Mouse (Mus musculus): ENCODE measurements around the gene Pkd2l1. TPM values are rescaled to one million over a fixed set of nuclear protein-coding genes. Genes with fewer than 3 reads are reported as not detected.

The Pkd2l1 gene
- polyA plus RNA-seq (2014; fragmentation: Nextera tagmentation; extraction: Ambion mirVana): not detected in 2 replicates

GRCm38 (mm10) chr19:44192342-44192741 is at the start of gene Pkd2l1:
Gene Pkd2l1, minus strand, starts transcription at chr19:44192442.
- no peak within 1 kb of the TSS for H3K27ac ChIP-seq (ENCODE audit: low read depth, low read length)
- H3K4me3 ChIP-seq (ENCODE audit: low read depth, low read length): no peak within 1 kb of the TSS
- 29% methylated on average over 3 of the region's 3 CpGs for WGBS
- H3K4me2 ChIP-seq: no peak within 1 kb of the TSS
- no peak for ATAC-seq (replicated peaks; ENCODE audit: low FRiP score)
- peaks cover 1% of the 10 kb centered on the region; the same call in 1 of the 2 replicates for H3K4me1 ChIP-seq (replicated peaks; ENCODE audit: control insufficient read depth, insufficient read depth, low read length)
- no peak within 1 kb of the TSS for H3K9ac ChIP-seq (ENCODE audit: low read depth, low read length)
- no peak for DNase-seq (ENCODE audit: low spot score)
- H3K36me3 ChIP-seq (ENCODE audit: control insufficient read depth, insufficient read depth, low read length): no peaks in the 10 kb centered on the region
- no peaks in the 10 kb centered on the region for H3K9me3 ChIP-seq (ENCODE audit: control insufficient read depth, low read length)
- peaks cover 5% of the 10 kb centered on the region; the same call in 1 of the 2 replicates for H3K27me3 ChIP-seq (replicated peaks; ENCODE audit: control insufficient read depth, insufficient read depth, low read length)

GRCm38 (mm10) chr19:44238906-44239305 is 46.7 kb upstream of the Pkd2l1 start:
- H3K27ac ChIP-seq (ENCODE audit: low read depth, low read length): no peak overlapping the region
- H3K36me3 ChIP-seq (ENCODE audit: control insufficient read depth, insufficient read depth, low read length): no peaks in the 10 kb centered on the region
- no peak overlapping the region for H3K4me3 ChIP-seq (ENCODE audit: low read depth, low read length)
- H3K4me1 ChIP-seq (replicated peaks; ENCODE audit: control insufficient read depth, insufficient read depth, low read length): no peaks in the 10 kb centered on the region
- DNase-seq (ENCODE audit: low spot score): no peak
- H3K9me3 ChIP-seq (ENCODE audit: control insufficient read depth, low read length): no peaks in the 10 kb centered on the region
- no peak overlapping the region for H3K4me2 ChIP-seq
- H3K27me3 ChIP-seq (replicated peaks; ENCODE audit: control insufficient read depth, insufficient read depth, low read length): peaks cover 14% of the 10 kb centered on the region
- whole genome bisulfite sequencing: 73% methylated on average over 2 of the region's 2 CpGs
- no peak for ATAC-seq (replicated peaks; ENCODE audit: low FRiP score)
- no peak overlapping the region for H3K9ac ChIP-seq (ENCODE audit: low read depth, low read length)

GRCm38 (mm10) chr19:44237471-44238006 is 45.3 kb upstream of the Pkd2l1 start:
- no peaks in the 10 kb centered on the region for H3K4me1 ChIP-seq (replicated peaks; ENCODE audit: control insufficient read depth, insufficient read depth, low read length)
- no peak overlapping the region for H3K9ac ChIP-seq (ENCODE audit: low read depth, low read length)
- no peak overlapping the region for H3K4me3 ChIP-seq (ENCODE audit: low read depth, low read length)
- H3K9me3 ChIP-seq (ENCODE audit: control insufficient read depth, low read length): no peaks in the 10 kb centered on the region
- H3K27me3 ChIP-seq (replicated peaks; ENCODE audit: control insufficient read depth, insufficient read depth, low read length): peaks cover 14% of the 10 kb centered on the region
- peak; percentile 35 for DNase-seq (ENCODE audit: low spot score)
- WGBS: 10% methylated on average over 19 of the region's 19 CpGs
- H3K4me2 ChIP-seq: peak overlapping the region; percentile 45
- ATAC-seq (replicated peaks; ENCODE audit: low FRiP score): no peak
- no peak overlapping the region for H3K27ac ChIP-seq (ENCODE audit: low read depth, low read length)
- H3K36me3 ChIP-seq (ENCODE audit: control insufficient read depth, insufficient read depth, low read length): no peaks in the 10 kb centered on the region

GRCm38 (mm10) chr19:44231608-44232151 is 39.4 kb upstream of the Pkd2l1 start:
- WGBS: 55% methylated on average over 4 of the region's 4 CpGs
- peaks cover 16% of the 10 kb centered on the region for H3K27me3 ChIP-seq (replicated peaks; ENCODE audit: control insufficient read depth, insufficient read depth, low read length)
- ATAC-seq (replicated peaks; ENCODE audit: low FRiP score): no peak

GRCm38 (mm10) chr19:44230212-44230611 is 38.0 kb upstream of the Pkd2l1 start:
- no peak for ATAC-seq (replicated peaks; ENCODE audit: low FRiP score)
- DNase-seq (ENCODE audit: low spot score): no peak
- peaks cover 18% of the 10 kb centered on the region for H3K27me3 ChIP-seq (replicated peaks; ENCODE audit: control insufficient read depth, insufficient read depth, low read length)
- H3K36me3 ChIP-seq (ENCODE audit: control insufficient read depth, insufficient read depth, low read length): no peaks in the 10 kb centered on the region
- no peak overlapping the region for H3K4me2 ChIP-seq
- no peak overlapping the region for H3K4me3 ChIP-seq (ENCODE audit: low read depth, low read length)
- no peaks in the 10 kb centered on the region for H3K9me3 ChIP-seq (ENCODE audit: control insufficient read depth, low read length)
- H3K27ac ChIP-seq (ENCODE audit: low read depth, low read length): no peak overlapping the region
- no peak overlapping the region for H3K9ac ChIP-seq (ENCODE audit: low read depth, low read length)
- no peaks in the 10 kb centered on the region for H3K4me1 ChIP-seq (replicated peaks; ENCODE audit: control insufficient read depth, insufficient read depth, low read length)
- WGBS: 63% methylated on average over 3 of the region's 3 CpGs

More at GRCm38 (mm10) chr19:44231608-44232151, 39.4 kb upstream of the Pkd2l1 start:
- no peak for DNase-seq (ENCODE audit: low spot score)
- no peak overlapping the region for H3K4me3 ChIP-seq (ENCODE audit: low read depth, low read length)
- H3K36me3 ChIP-seq (ENCODE audit: control insufficient read depth, insufficient read depth, low read length): no peaks in the 10 kb centered on the region
- no peaks in the 10 kb centered on the region for H3K4me1 ChIP-seq (replicated peaks; ENCODE audit: control insufficient read depth, insufficient read depth, low read length)
- H3K9me3 ChIP-seq (ENCODE audit: control insufficient read depth, low read length): no peaks in the 10 kb centered on the region
- no peak overlapping the region for H3K9ac ChIP-seq (ENCODE audit: low read depth, low read length)
- no peak overlapping the region for H3K4me2 ChIP-seq
- no peak overlapping the region for H3K27ac ChIP-seq (ENCODE audit: low read depth, low read length)

GRCm38 (mm10) chr19:44229776-44230175 is 37.5 kb upstream of the Pkd2l1 start:
- DNase-seq (ENCODE audit: low spot score) (no peak), ATAC-seq (replicated peaks; ENCODE audit: low FRiP score) (no peak)
- no peak overlapping the region for H3K4me2 ChIP-seq
- no peaks in the 10 kb centered on the region for H3K4me1 ChIP-seq (replicated peaks; ENCODE audit: control insufficient read depth, insufficient read depth, low read length)
- H3K4me3 ChIP-seq (ENCODE audit: low read depth, low read length): no peak overlapping the region
- H3K27ac ChIP-seq (ENCODE audit: low read depth, low read length): no peak overlapping the region
- no peak overlapping the region for H3K9ac ChIP-seq (ENCODE audit: low read depth, low read length)
- peaks cover 21% of the 10 kb centered on the region for H3K27me3 ChIP-seq (replicated peaks; ENCODE audit: control insufficient read depth, insufficient read depth, low read length)
- 69% methylated on average over 2 of the region's 2 CpGs for WGBS
- H3K9me3 ChIP-seq (ENCODE audit: control insufficient read depth, low read length): no peaks in the 10 kb centered on the region
- no peaks in the 10 kb centered on the region for H3K36me3 ChIP-seq (ENCODE audit: control insufficient read depth, insufficient read depth, low read length)

- 48% methylated on average over 5 of the region's 5 CpGs for WGBS
- Histone ChIP-seq H3K4me3 (ENCODE audit: low read depth, low read length) (no peak overlapping the region), H3K4me1 (replicated peaks; ENCODE audit: control insufficient read depth, insufficient read depth, low read length) (no peaks in the 10 kb centered on the region), H3K27ac (ENCODE audit: low read depth, low read length) (no peak overlapping the region), H3K9ac (ENCODE audit: low read depth, low read length) (no peak overlapping the region), H3K9me3 (ENCODE audit: control insufficient read depth, low read length) (no peaks in the 10 kb centered on the region), H3K4me2 (no peak overlapping the region), H3K27me3 (replicated peaks; ENCODE audit: control insufficient read depth, insufficient read depth, low read length) (peaks cover 14% of the 10 kb centered on the region), H3K36me3 (ENCODE audit: control insufficient read depth, insufficient read depth, low read length) (no peaks in the 10 kb centered on the region)
- DNase-seq (ENCODE audit: low spot score) (no peak), ATAC-seq (replicated peaks; ENCODE audit: low FRiP score) (no peak)
Observed at GRCm38 (mm10) chr19:44225728-44226127, 33.5 kb upstream of the Pkd2l1 start.

- ATAC-seq (replicated peaks; ENCODE audit: low FRiP score) (no peak), DNase-seq (ENCODE audit: low spot score) (no peak)
- Histone ChIP-seq H3K36me3 (ENCODE audit: control insufficient read depth, insufficient read depth, low read length) (no peaks in the 10 kb centered on the region), H3K27me3 (replicated peaks; ENCODE audit: control insufficient read depth, insufficient read depth, low read length) (peaks cover 2% of the 10 kb centered on the region), H3K27ac (ENCODE audit: low read depth, low read length) (no peak overlapping the region), H3K4me1 (replicated peaks; ENCODE audit: control insufficient read depth, insufficient read depth, low read length) (no peaks in the 10 kb centered on the region), H3K9me3 (ENCODE audit: control insufficient read depth, low read length) (no peaks in the 10 kb centered on the region), H3K9ac (ENCODE audit: low read depth, low read length) (no peak overlapping the region), H3K4me3 (ENCODE audit: low read depth, low read length) (no peak overlapping the region), H3K4me2 (no peak overlapping the region)
- 63% methylated on average over 3 of the region's 3 CpGs for WGBS
Observed at GRCm38 (mm10) chr19:44217958-44218525, 25.8 kb upstream of the Pkd2l1 start.

GRCm38 (mm10) chr19:44215255-44215654 is 23.0 kb upstream of the Pkd2l1 start:
- H3K4me3 ChIP-seq (ENCODE audit: low read depth, low read length): no peak overlapping the region
- WGBS: 66% methylated on average over 12 of the region's 12 CpGs
- H3K4me1 ChIP-seq (replicated peaks; ENCODE audit: control insufficient read depth, insufficient read depth, low read length): no peaks in the 10 kb centered on the region
- no peak overlapping the region for H3K4me2 ChIP-seq
- ATAC-seq (replicated peaks; ENCODE audit: low FRiP score) (no peak), DNase-seq (ENCODE audit: low spot score) (no peak)
- no peaks in the 10 kb centered on the region for H3K9me3 ChIP-seq (ENCODE audit: control insufficient read depth, low read length)
- H3K9ac ChIP-seq (ENCODE audit: low read depth, low read length): no peak overlapping the region
- no peaks in the 10 kb centered on the region for H3K36me3 ChIP-seq (ENCODE audit: control insufficient read depth, insufficient read depth, low read length)
- H3K27ac ChIP-seq (ENCODE audit: low read depth, low read length): no peak overlapping the region
- H3K27me3 ChIP-seq (replicated peaks; ENCODE audit: control insufficient read depth, insufficient read depth, low read length): peaks cover 2% of the 10 kb centered on the region

Measured in liver, embryonic 11.5 days (tissue).